Mouse (Mus musculus) thymus, adult 2 months (tissue): ENCODE measurements around the gene 4930519G04Rik.
"Not testable (repeated sequence)": the region's sequence is repeated elsewhere in the genome, so short reads cannot be mapped to it uniquely, and the experiment has no call there.

Source experiments
- CTCF ChIP-seq: fragments of 200-500 bp; IDR thresholded peaks from 2 replicates; pipeline ENCODE4 v1.5.1; 2012; ENCODE audit warnings: mild to moderate bottlenecking, control low read depth, low read length, moderate library complexity, borderline replicate concordance; ENCODE audit not compliant: control insufficient read depth, poor library complexity, insufficient read depth; ENCODE audit errors: extremely low read depth
- POLR2A ChIP-seq: fragments of 200-500 bp; IDR thresholded peaks from 2 replicates; pipeline ENCODE4 v1.6.1; 2012; ENCODE audit warnings: mild to moderate bottlenecking, low read length, control low read depth, moderate library complexity; ENCODE audit not compliant: control insufficient read depth, poor library complexity, insufficient read depth; ENCODE audit errors: extremely low read depth

DNA sequence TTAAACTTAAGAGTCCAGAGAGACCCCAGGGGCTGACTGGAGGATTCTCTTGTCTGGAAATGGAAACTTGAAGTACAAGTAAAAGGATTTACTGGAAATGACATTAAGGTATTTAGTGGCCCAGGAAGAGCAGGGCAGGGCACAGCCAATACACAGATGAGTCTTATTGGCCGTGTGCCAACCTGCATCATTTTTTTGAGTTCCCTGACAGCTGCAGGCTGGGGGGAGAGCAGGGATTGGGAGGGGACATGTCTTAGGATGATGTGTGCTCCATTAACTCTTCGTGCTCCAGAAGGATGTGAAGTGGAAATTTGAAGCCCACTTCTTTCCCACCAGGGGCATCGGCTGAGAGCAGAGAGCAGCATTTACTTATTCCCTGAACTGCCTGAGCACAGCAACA lies 11.3 kb upstream of the 4930519G04Rik start:
- TF ChIP-seq CTCF, POLR2A: not testable (repeated sequence)
